Mouse (Mus musculus) limb, embryonic 13.5 days (tissue): ENCODE data around the gene Ifitm1. TPM values are rescaled to one million over a fixed set of nuclear protein-coding genes. Genes with fewer than 3 reads are reported as not detected.

Source experiments
- ATAC-seq: fragments of 200-750 bp; cut with Nextera tagmentation; 2 replicates; pipeline ENCODE4 v1.8.0; 2017; ENCODE audit warnings: low read depth, moderate number of reproducible peaks, moderate TSS enrichment; ENCODE audit not compliant: low FRiP score
- H3K27ac ChIP-seq: fragments of 300-500 bp; sonication (generic); 2 replicates; pipeline ENCODE4 v1.5.1; 2015; ENCODE audit warnings: inconsistent platforms, mild to moderate bottlenecking, moderate library complexity
- H3K27me3 ChIP-seq: fragments of 300-500 bp; sonication (generic); 2 replicates; pipeline ENCODE4 v1.6.1; 2015; ENCODE audit warnings: mild to moderate bottlenecking, inconsistent platforms
- H3K36me3 ChIP-seq: fragments of 300-500 bp; sonication (generic); 2 replicates; pipeline ENCODE4 v1.6.1; 2015; ENCODE audit warnings: inconsistent platforms, mild to moderate bottlenecking, moderate library complexity
- H3K4me1 ChIP-seq: fragments of 300-500 bp; sonication (generic); 2 replicates; pipeline ENCODE4 v1.6.1; 2015; ENCODE audit warnings: inconsistent platforms
- H3K4me2 ChIP-seq: fragments of 300-500 bp; sonication (generic); replicated peaks from 2 replicates; pipeline ENCODE4 v1.6.1; 2015; ENCODE audit warnings: inconsistent platforms, mild to moderate bottlenecking, moderate library complexity
- H3K4me3 ChIP-seq: fragments of 300-500 bp; sonication (generic); 2 replicates; pipeline ENCODE4 v1.5.1; 2015; ENCODE audit warnings: moderate library complexity, mild to moderate bottlenecking, inconsistent platforms
- H3K9ac ChIP-seq: fragments of 300-500 bp; sonication (generic); 2 replicates; pipeline ENCODE4 v1.6.1; 2015; ENCODE audit warnings: mild to moderate bottlenecking, inconsistent platforms
- H3K9me3 ChIP-seq: fragments of 300-500 bp; sonication (generic); 2 replicates; pipeline ENCODE4 v1.6.1; 2016; ENCODE audit warnings: inconsistent platforms
- WGBS: fragments of 180-500 bp; shearing (Covaris S2); methylation state at CpG from one replicate; pipeline ENCODE4 v1.1.7; 2015; 5-methylcytosine and 5-hydroxymethylcytosine counted together
- polyA plus RNA-seq: library from polyadenylated mRNA; unstranded; fragments of >200 nt; fragmentation: Nextera tagmentation; extraction: Ambion mirVana; gene quantifications from 2 replicates; pipeline ENCODE4 v1.2.1, GENCODE M21; 2015

Gene Ifitm1
- polyA plus RNA-seq, 1 experiment from 2014 or later = 50.2 TPM

DNA sequence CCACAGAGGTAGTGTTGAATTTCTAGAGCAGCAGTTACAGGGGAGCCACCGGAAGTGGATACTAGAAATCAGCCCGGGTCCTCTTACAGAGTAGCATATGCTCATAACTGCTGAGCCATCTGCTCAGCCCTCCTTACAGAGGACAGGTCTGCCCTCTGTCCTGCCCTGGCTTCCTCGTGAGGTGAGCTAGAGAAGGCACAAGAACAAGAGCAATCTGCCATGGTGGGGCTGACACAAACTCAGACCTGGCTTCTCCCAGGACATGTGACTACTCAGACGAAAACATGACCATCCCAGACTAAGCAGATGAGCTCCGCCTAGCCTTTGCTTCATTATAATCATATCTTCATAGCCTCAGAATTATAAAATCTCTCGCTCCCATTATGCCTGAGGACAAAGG, 15.3 kb upstream of the Ifitm1 start:
- H3K27ac ChIP-seq = no peak overlapping the region
- peaks cover 52% of the 10 kb centered on the region for H3K36me3 ChIP-seq
- H3K4me1 ChIP-seq = peaks cover 59% of the 10 kb centered on the region
- WGBS = 60% methylated on average over 6 of the region's 6 CpGs
- H3K4me3 ChIP-seq = no peak overlapping the region
- no peaks in the 10 kb centered on the region for H3K9me3 ChIP-seq
- peak overlapping the region; percentile 89; the same call in 1 of the 2 replicates for H3K4me2 ChIP-seq
- no peaks in the 10 kb centered on the region for H3K27me3 ChIP-seq
- H3K9ac ChIP-seq = 0 out of 2 replicates have a peak overlapping the region, but pooled peaks have one; percentile 31
- no peak for ATAC-seq

GRCm38 (mm10) chr7:140952441-140952840, 14.6 kb upstream of the Ifitm1 start:
- peak overlapping the region; percentile 28; the same call in 1 of the 2 replicates for H3K27ac ChIP-seq

GRCm38 (mm10) chr7:140953133-140953532, 13.9 kb upstream of the Ifitm1 start:
- Histone ChIP-seq H3K36me3 (peaks cover 39% of the 10 kb centered on the region), H3K9me3 (no peaks in the 10 kb centered on the region), H3K27ac (0 out of 2 replicates have a peak overlapping the region, but pooled peaks have one; percentile 28), H3K4me2 (peak overlapping the region; percentile 89), H3K27me3 (no peaks in the 10 kb centered on the region), H3K9ac (peak overlapping the region; percentile 48; the same call in 1 of the 2 replicates), H3K4me1 (peaks cover 64% of the 10 kb centered on the region), H3K4me3 (peak overlapping the region; percentile 70)
- WGBS = 78% methylated on average over 11 of the region's 11 CpGs
- no peak for ATAC-seq

More at GRCm38 (mm10) chr7:140952441-140952840, 14.6 kb upstream of the Ifitm1 start:
- Histone ChIP-seq H3K27me3 (no peaks in the 10 kb centered on the region), H3K4me1 (peaks cover 64% of the 10 kb centered on the region), H3K9ac (peak overlapping the region; percentile 20; the same call in 1 of the 2 replicates), H3K4me3 (no peak overlapping the region), H3K36me3 (peaks cover 46% of the 10 kb centered on the region), H3K9me3 (no peaks in the 10 kb centered on the region), H3K4me2 (peak overlapping the region; percentile 89)
- WGBS = 62% methylated on average over 7 of the region's 7 CpGs
- no peak for ATAC-seq

GRCm38 (mm10) chr7:140953800-140954732, 13.0 kb upstream of the Ifitm1 start:
- Histone ChIP-seq H3K4me3 (peak overlapping the region; percentile 70), H3K9ac (peak overlapping the region; percentile 82), H3K4me1 (peaks cover 67% of the 10 kb centered on the region), H3K36me3 (peaks cover 29% of the 10 kb centered on the region), H3K9me3 (no peaks in the 10 kb centered on the region), H3K27ac (peak overlapping the region; percentile 99), H3K4me2 (peak overlapping the region; percentile 89), H3K27me3 (no peaks in the 10 kb centered on the region)
- no peak for ATAC-seq
- 52% methylated on average over 15 of the region's 15 CpGs for WGBS

DNA sequence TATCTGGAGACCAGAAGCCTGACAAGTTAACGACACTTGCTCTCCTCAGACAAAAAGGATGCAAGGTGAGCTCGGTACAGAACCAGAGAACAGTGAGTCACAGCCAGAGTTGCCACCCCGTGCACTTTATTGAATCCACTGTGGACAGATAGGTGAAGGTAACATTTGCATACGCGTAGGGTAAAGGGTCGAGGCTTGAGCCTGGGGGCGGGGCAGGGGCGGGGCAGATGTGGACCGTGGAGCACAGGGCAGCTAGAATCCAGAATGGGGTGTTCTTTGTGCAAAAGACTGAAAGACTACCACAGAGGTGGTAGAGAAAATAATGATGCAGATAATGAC, 12.3 kb upstream of the Ifitm1 start:
- no peak for ATAC-seq
- peak overlapping the region; percentile 70 for H3K4me3 ChIP-seq
- peak overlapping the region; percentile 89 for H3K4me2 ChIP-seq
- H3K27me3 ChIP-seq = no peaks in the 10 kb centered on the region
- H3K4me1 ChIP-seq = peaks cover 73% of the 10 kb centered on the region
- peaks cover 23% of the 10 kb centered on the region for H3K36me3 ChIP-seq
- 4% methylated on average over 9 of the region's 9 CpGs for WGBS
- peak overlapping the region; percentile 82 for H3K9ac ChIP-seq
- peak overlapping the region; percentile 99 for H3K27ac ChIP-seq
- H3K9me3 ChIP-seq = no peaks in the 10 kb centered on the region

DNA sequence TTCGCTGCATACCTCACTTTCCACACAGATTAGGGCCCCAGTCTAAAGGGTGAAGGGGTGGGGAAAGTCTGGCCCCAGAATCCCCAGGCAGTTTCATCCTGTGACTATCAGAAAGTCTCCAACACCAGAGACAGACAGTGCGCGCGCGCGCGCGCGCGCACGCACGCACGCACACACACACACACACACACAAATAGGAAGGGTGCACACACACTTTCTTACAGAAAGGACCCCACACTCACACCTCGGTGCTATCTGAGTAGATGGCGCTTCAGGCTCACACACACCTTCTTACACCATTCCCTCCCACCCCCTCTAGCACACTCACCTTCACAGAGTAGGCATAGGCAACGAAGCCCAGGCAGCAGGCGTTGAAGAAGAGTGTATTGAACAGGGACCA, 11.7 kb upstream of the Ifitm1 start:
- peak overlapping the region; percentile 89 for H3K4me2 ChIP-seq
- H3K9me3 ChIP-seq = no peaks in the 10 kb centered on the region
- H3K36me3 ChIP-seq = peaks cover 17% of the 10 kb centered on the region
- no peaks in the 10 kb centered on the region for H3K27me3 ChIP-seq
- peaks cover 67% of the 10 kb centered on the region for H3K4me1 ChIP-seq
- peak overlapping the region; percentile 82 for H3K9ac ChIP-seq
- H3K27ac ChIP-seq = peak overlapping the region; percentile 99
- peak; percentile 2; the same call in 1 of the 2 replicates for ATAC-seq
- 4% methylated on average over 17 of the region's 17 CpGs for WGBS
- H3K4me3 ChIP-seq = peak overlapping the region; percentile 70

DNA sequence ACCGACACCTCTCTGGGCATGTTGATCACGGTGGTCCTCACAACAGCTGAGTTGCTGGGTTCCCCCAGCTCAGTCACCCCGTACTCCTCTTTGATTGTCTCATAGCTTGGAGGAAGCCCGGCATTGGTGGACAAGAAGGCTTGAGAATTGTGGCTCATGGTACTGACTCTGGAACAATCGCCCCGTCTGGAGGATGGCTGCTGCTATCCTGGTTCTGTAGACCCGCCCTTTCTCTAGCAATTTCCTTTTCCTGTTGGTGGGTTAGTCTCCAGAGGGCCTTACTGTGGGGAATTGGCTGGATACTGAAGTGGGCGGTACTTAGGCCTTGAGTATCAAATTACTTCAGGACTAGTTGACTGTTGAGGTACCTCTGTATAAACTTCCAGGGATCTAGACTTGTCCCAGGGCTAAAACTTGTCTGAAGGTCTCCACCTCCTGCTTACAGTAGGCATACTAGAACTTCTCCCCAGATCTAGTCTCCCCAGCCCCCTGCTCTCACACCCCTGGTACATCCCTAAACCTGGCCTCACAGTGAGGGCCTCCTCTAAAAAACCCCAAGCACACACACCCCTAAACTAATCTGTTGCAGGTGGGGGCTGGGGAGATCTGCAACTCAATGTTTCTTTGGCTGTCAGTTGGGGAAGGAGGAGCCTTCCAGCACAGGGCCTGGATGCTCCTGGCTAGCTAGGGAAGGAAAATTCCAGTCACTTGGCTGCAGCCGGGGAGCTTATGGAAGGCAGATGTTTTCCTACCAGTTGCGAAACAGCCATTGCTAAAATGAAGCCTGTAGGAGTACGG, 11.1 kb upstream of the Ifitm1 start, which contains the start of the genes Gm45717 and Ifitm2:
Gm45717 (minus strand) TSS at position 180 of the 798 bp plus-strand sequence.
Ifitm2 (minus strand) TSS at position 230 of the 798 bp plus-strand sequence.
- 2% methylated on average over 11 of the region's 11 CpGs for WGBS
- Histone ChIP-seq H3K4me1 (peaks cover 61% of the 10 kb centered on the region), H3K4me3 (peak within 1 kb of the TSS; percentile 70), H3K9me3 (no peaks in the 10 kb centered on the region), H3K4me2 (peak within 1 kb of the TSS; percentile 89), H3K27ac (peak within 1 kb of the TSS; percentile 99), H3K9ac (peak within 1 kb of the TSS; percentile 82), H3K27me3 (no peaks in the 10 kb centered on the region), H3K36me3 (peaks cover 13% of the 10 kb centered on the region)
- ATAC-seq = peak; percentile 90

- H3K4me2 ChIP-seq = peak overlapping the region; percentile 89
- peak overlapping the region; percentile 82; the same call in 1 of the 2 replicates for H3K9ac ChIP-seq
- peak overlapping the region; percentile 70 for H3K4me3 ChIP-seq
- peak overlapping the region; percentile 99 for H3K27ac ChIP-seq
- no peaks in the 10 kb centered on the region for H3K27me3 ChIP-seq
- 20% methylated on average over 6 of the region's 6 CpGs for WGBS
- peak; percentile 8; the same call in 1 of the 2 replicates for ATAC-seq
- no peaks in the 10 kb centered on the region for H3K9me3 ChIP-seq
- peaks cover 13% of the 10 kb centered on the region for H3K36me3 ChIP-seq
- peaks cover 55% of the 10 kb centered on the region for H3K4me1 ChIP-seq
These were observed 10.5 kb upstream of the Ifitm1 start for GRCm38 (mm10) chr7:140956556-140956869.

DNA sequence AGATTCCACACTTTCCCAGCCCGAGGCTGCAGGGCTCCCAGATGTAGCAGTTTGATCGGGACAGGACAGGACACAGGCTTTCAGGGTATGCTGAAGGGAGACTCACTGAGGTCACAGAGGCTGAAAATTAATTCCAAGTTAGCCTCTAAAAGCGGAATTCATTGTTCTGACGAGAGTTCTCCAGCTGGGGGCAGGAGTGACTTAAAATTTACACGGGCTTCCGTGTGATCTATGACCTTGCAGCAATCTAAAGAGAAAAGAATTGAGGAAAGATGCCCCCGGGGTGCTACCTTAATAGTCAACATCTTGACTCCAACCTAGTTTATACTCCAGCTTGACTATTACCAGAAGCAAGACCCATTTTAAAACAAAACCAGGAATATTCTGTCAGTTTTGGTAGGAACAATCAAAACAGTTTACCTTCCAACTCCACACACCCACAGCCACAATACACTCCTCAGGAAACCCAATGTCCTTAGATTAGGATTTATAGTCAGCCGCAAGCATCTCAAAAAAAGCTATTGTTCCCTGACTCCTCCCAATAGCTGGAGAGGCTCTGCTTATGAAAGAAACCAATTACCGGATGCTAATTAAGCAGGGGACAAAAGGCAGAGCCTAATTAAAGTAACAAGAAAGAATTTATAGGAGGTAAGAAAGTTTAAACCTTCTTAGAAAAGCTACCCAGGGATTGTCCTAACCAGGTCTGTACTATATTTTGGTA, 7.7 kb upstream of the Ifitm1 start:
- WGBS = 7% methylated on average over 9 of the region's 9 CpGs
- Histone ChIP-seq H3K36me3 (no peaks in the 10 kb centered on the region), H3K4me1 (peaks cover 27% of the 10 kb centered on the region), H3K27me3 (no peaks in the 10 kb centered on the region), H3K27ac (no peak overlapping the region), H3K4me2 (no peak overlapping the region), H3K4me3 (no peak overlapping the region), H3K9ac (no peak overlapping the region), H3K9me3 (no peaks in the 10 kb centered on the region)
- no peak for ATAC-seq

DNA sequence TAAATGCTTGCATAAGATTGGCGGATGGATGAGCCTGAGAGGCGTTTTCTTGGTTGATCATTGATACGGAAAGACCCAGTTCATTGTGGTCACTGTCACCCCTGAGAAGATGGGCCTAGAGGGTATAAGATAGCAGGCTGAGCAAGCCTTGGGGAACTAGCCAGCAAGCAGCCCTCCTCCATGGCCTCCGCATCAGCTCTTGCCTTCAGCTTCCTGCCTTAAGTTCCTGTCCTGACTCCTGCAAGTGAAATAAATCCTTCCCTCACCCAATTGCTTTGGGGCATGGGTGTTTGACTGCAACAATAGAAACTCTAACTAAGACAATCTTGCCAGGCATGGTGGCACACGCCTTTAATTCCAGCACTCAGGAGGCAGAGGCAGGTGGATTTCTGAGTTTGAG, 7.0 kb upstream of the Ifitm1 start:
- WGBS = 80% methylated on average over 5 of the region's 5 CpGs
- no peaks in the 10 kb centered on the region for H3K27me3 ChIP-seq
- H3K9ac ChIP-seq = no peak overlapping the region
- no peaks in the 10 kb centered on the region for H3K36me3 ChIP-seq
- no peak overlapping the region for H3K4me3 ChIP-seq
- no peak overlapping the region for H3K27ac ChIP-seq
- H3K4me2 ChIP-seq = no peak overlapping the region
- ATAC-seq = no peak
- peaks cover 24% of the 10 kb centered on the region for H3K4me1 ChIP-seq
- no peaks in the 10 kb centered on the region for H3K9me3 ChIP-seq

- no peak for ATAC-seq
- Histone ChIP-seq H3K4me3 (no peak overlapping the region), H3K9me3 (no peaks in the 10 kb centered on the region), H3K9ac (no peak overlapping the region), H3K27me3 (no peaks in the 10 kb centered on the region), H3K4me2 (no peak overlapping the region), H3K27ac (no peak overlapping the region), H3K4me1 (peaks cover 18% of the 10 kb centered on the region), H3K36me3 (no peaks in the 10 kb centered on the region)
- 81% methylated on average over 2 of the region's 2 CpGs for WGBS
These were observed 5.6 kb upstream of the Ifitm1 start for GRCm38 (mm10) chr7:140961416-140961815.
